Mouse (Mus musculus): Measurements from ENCODE around the gene Btbd16. TPM values are rescaled to one million over a fixed set of nuclear protein-coding genes. Genes with fewer than 3 reads are reported as not detected.
A peak's percentile ranks its signal among the peaks of the same experiment; 100 is the strongest.

Gene Btbd16
- polyA plus RNA-seq, 1 experiment from 2014 or later: 0.13 TPM

DNA sequence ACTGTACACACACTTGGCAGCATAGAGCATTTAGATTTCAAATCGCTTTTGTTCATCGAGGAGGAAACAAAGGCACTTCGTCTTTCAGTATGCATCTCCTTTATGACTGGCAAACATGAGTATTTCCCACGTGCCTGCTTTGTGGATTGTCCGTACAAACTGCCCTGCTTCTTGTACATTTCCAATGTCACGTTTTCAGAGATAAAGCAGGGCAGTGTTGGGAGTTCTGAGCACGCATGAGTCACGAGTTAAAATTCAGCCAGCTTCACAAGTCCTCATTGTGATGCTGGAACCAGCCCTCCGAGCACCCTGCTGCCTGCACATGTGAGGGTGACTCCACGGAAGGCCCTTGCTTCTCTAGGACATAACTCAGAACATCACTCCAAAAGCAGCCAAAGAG is 45.8 kb downstream of the Btbd16 start:
- ATAC-seq (ENCODE audit: extremely low read depth, insufficient number of reproducible peaks, low FRiP score, low TSS enrichment): no peak
- WGBS: 44% methylated on average over 10 of the region's 10 CpGs
- no peaks in the 10 kb centered on the region for H3K9me3 ChIP-seq
- H3K27ac ChIP-seq (replicated peaks): no peak overlapping the region
- H3K4me2 ChIP-seq: no peak overlapping the region
- H3K4me3 ChIP-seq: no peak overlapping the region
- H3K36me3 ChIP-seq: no peaks in the 10 kb centered on the region
- peaks cover 22% of the 10 kb centered on the region for H3K4me1 ChIP-seq
- H3K27me3 ChIP-seq (replicated peaks): peaks cover 25% of the 10 kb centered on the region
- H3K9ac ChIP-seq: no peak overlapping the region

DNA sequence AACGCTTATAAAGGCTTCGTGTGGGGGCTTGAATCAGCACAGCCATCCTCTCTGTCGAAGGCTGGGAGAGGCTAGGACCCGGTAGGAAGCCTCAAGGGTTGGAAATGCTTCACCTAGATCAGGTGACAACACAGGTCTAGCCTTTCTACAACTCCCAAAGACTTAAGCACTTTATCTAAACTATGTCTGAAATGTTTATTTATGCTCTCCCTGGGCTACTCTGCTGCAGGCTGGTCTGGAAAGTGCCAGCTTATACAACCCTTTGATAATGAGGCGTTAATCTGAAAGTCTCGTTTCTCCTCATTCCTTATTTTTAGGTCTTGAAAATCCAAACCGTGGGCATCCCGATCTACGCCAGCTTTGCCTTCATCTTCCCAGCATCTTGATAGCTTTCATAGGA is 50.1 kb downstream of the Btbd16 start:
- ATAC-seq (ENCODE audit: extremely low read depth, insufficient number of reproducible peaks, low FRiP score, low TSS enrichment): no peak
- H3K4me3 ChIP-seq: no peak overlapping the region
- H3K9ac ChIP-seq: peak overlapping the region; percentile 29; the same call in 1 of the 2 replicates
- 15% methylated on average over 9 of the region's 9 CpGs for WGBS
- no peaks in the 10 kb centered on the region for H3K36me3 ChIP-seq
- H3K27ac ChIP-seq (replicated peaks): no peak overlapping the region
- H3K4me2 ChIP-seq: peak overlapping the region; percentile 31
- H3K27me3 ChIP-seq (replicated peaks): peaks cover 31% of the 10 kb centered on the region
- no peaks in the 10 kb centered on the region for H3K9me3 ChIP-seq
- peaks cover 25% of the 10 kb centered on the region for H3K4me1 ChIP-seq

DNA sequence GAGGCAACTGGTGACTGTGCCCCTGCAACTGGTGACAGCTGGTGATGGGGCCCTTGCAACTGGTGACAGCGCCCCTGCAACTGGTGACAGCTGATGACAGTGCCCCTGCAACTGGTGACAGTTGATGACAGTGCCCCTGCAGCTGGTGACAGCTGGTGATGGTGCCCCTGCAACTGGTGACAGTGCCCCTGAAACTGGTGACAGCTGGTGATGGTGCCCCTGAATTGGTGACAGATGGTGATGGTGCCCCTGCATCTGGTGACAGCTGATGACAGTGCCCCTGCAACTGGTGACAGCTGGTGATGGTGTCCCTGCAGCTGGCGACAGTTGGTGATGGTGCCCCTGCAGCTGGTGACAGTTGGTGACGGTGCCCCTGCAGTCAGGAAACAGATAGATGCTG is 52.5 kb downstream of the Btbd16 start:
- Histone ChIP-seq H3K4me3 (no peak overlapping the region), H3K27me3 (replicated peaks) (peaks cover 31% of the 10 kb centered on the region), H3K4me2 (no peak overlapping the region), H3K9me3 (no peaks in the 10 kb centered on the region), H3K9ac (no peak overlapping the region), H3K4me1 (peaks cover 16% of the 10 kb centered on the region), H3K27ac (replicated peaks) (no peak overlapping the region), H3K36me3 (no peaks in the 10 kb centered on the region)
- WGBS: 71% methylated on average over 3 of the region's 3 CpGs
- no peak for ATAC-seq (ENCODE audit: extremely low read depth, insufficient number of reproducible peaks, low FRiP score, low TSS enrichment)

GRCm38 (mm10) chr7:130827431-130827830 is 53.6 kb downstream of the Btbd16 start:
- no peak overlapping the region for H3K4me3 ChIP-seq
- H3K4me1 ChIP-seq: peaks cover 16% of the 10 kb centered on the region
- no peak overlapping the region for H3K4me2 ChIP-seq
- H3K36me3 ChIP-seq: no peaks in the 10 kb centered on the region
- H3K9ac ChIP-seq: no peak overlapping the region
- no peak for ATAC-seq (ENCODE audit: extremely low read depth, insufficient number of reproducible peaks, low FRiP score, low TSS enrichment)
- WGBS: 31% methylated on average over 3 of the region's 3 CpGs
- H3K27me3 ChIP-seq (replicated peaks): peaks cover 22% of the 10 kb centered on the region
- no peaks in the 10 kb centered on the region for H3K9me3 ChIP-seq
- H3K27ac ChIP-seq (replicated peaks): no peak overlapping the region

- H3K27me3 ChIP-seq (replicated peaks): peaks cover 17% of the 10 kb centered on the region
- no peak overlapping the region for H3K4me2 ChIP-seq
- H3K27ac ChIP-seq (replicated peaks): no peak overlapping the region
- H3K4me3 ChIP-seq: no peak overlapping the region
- H3K36me3 ChIP-seq: no peaks in the 10 kb centered on the region
- no peaks in the 10 kb centered on the region for H3K9me3 ChIP-seq
- H3K4me1 ChIP-seq: peaks cover 16% of the 10 kb centered on the region
- no peak for ATAC-seq (ENCODE audit: extremely low read depth, insufficient number of reproducible peaks, low FRiP score, low TSS enrichment)
- 78% methylated on average over 9 of the region's 9 CpGs for WGBS
- no peak overlapping the region for H3K9ac ChIP-seq
Measured at GRCm38 (mm10) chr7:130827844-130828403, 54.1 kb downstream of the Btbd16 start.

DNA sequence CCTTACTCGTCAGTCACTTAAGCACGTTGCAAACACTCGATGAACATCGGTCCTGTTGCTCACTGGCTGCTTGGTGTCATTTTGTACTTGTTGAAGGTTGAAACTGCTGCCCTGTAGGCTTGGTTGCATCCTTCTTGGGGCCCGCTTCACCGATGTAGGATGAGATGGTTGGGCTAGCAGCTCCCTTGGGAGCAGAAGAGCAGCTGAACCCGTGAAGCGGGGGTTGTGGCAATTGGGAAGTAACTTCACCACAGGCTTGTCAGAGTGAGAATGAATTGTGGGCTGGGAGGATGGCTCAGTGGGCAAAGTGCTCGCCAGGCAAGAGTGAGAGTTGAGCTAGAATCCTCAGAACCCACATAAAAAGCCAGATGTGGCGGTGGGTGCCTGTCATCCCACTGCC is 54.6 kb downstream of the Btbd16 start:
- no peak overlapping the region for H3K4me3 ChIP-seq
- ATAC-seq (ENCODE audit: extremely low read depth, insufficient number of reproducible peaks, low FRiP score, low TSS enrichment): no peak
- peaks cover 16% of the 10 kb centered on the region for H3K4me1 ChIP-seq
- WGBS: 78% methylated on average over 10 of the region's 10 CpGs
- no peaks in the 10 kb centered on the region for H3K9me3 ChIP-seq
- H3K27ac ChIP-seq (replicated peaks): no peak overlapping the region
- peaks cover 16% of the 10 kb centered on the region for H3K27me3 ChIP-seq (replicated peaks)
- H3K9ac ChIP-seq: no peak overlapping the region
- H3K4me2 ChIP-seq: no peak overlapping the region
- H3K36me3 ChIP-seq: no peaks in the 10 kb centered on the region

DNA sequence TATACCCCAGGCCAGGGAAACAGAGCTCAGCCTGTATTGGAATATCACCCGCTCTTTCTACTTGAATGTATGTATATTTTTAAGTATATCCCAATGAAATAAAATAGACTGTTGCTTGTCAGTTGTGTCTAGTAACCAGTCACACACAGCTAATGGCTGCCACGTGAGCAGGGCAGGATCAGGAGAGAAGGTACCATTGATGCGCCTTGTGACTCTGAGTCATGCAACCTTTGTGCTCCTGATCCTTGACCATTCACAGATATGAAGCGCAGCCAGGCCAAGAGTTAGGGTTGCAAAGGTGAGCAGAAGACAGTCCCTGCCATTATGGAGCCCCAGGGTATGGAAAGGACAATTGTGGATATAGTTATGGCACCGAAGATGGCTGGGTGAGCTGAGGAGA is 57.7 kb downstream of the Btbd16 start:
- H3K27ac ChIP-seq (replicated peaks): no peak overlapping the region
- peaks cover 11% of the 10 kb centered on the region for H3K27me3 ChIP-seq (replicated peaks)
- no peak for ATAC-seq (ENCODE audit: extremely low read depth, insufficient number of reproducible peaks, low FRiP score, low TSS enrichment)
- H3K4me1 ChIP-seq: peaks cover 19% of the 10 kb centered on the region
- no peak overlapping the region for H3K9ac ChIP-seq
- H3K9me3 ChIP-seq: no peaks in the 10 kb centered on the region
- 82% methylated on average over 5 of the region's 5 CpGs for WGBS
- H3K4me3 ChIP-seq: no peak overlapping the region
- H3K4me2 ChIP-seq: no peak overlapping the region
- H3K36me3 ChIP-seq: no peaks in the 10 kb centered on the region

GRCm38 (mm10) chr7:130834299-130834698 is 60.4 kb downstream of the Btbd16 start:
- no peaks in the 10 kb centered on the region for H3K9me3 ChIP-seq
- peaks cover 11% of the 10 kb centered on the region for H3K27me3 ChIP-seq (replicated peaks)
- no peak overlapping the region for H3K27ac ChIP-seq (replicated peaks)
- peak; percentile 95 for ATAC-seq (ENCODE audit: extremely low read depth, insufficient number of reproducible peaks, low FRiP score, low TSS enrichment)
- no peaks in the 10 kb centered on the region for H3K36me3 ChIP-seq
- 34% methylated on average over 21 of the region's 21 CpGs for WGBS
- H3K4me3 ChIP-seq: no peak overlapping the region
- H3K4me1 ChIP-seq: peaks cover 34% of the 10 kb centered on the region
- H3K9ac ChIP-seq: no peak overlapping the region
- peak overlapping the region; percentile 6 for H3K4me2 ChIP-seq

- 0 out of 2 replicates have a peak overlapping the region, but pooled peaks have one; percentile 41 for H3K9ac ChIP-seq
- no peaks in the 10 kb centered on the region for H3K9me3 ChIP-seq
- H3K36me3 ChIP-seq: no peaks in the 10 kb centered on the region
- H3K4me3 ChIP-seq: no peak overlapping the region
- ATAC-seq (ENCODE audit: extremely low read depth, insufficient number of reproducible peaks, low FRiP score, low TSS enrichment): no peak
- H3K27me3 ChIP-seq (replicated peaks): peaks cover 11% of the 10 kb centered on the region
- WGBS: 30% methylated on average over 18 of the region's 18 CpGs
- peaks cover 34% of the 10 kb centered on the region for H3K4me1 ChIP-seq
- peak overlapping the region; percentile 6 for H3K4me2 ChIP-seq
- H3K27ac ChIP-seq (replicated peaks): peak overlapping the region; percentile 21
Measured at GRCm38 (mm10) chr7:130834958-130835861, 61.3 kb downstream of the Btbd16 start.

- 81% methylated on average over 9 of the region's 9 CpGs for WGBS
- Histone ChIP-seq H3K9me3 (no peaks in the 10 kb centered on the region), H3K27me3 (replicated peaks) (peaks cover 11% of the 10 kb centered on the region), H3K4me3 (no peak overlapping the region), H3K4me2 (no peak overlapping the region), H3K27ac (replicated peaks) (no peak overlapping the region), H3K4me1 (peaks cover 34% of the 10 kb centered on the region), H3K9ac (no peak overlapping the region), H3K36me3 (no peaks in the 10 kb centered on the region)
- no peak for ATAC-seq (ENCODE audit: extremely low read depth, insufficient number of reproducible peaks, low FRiP score, low TSS enrichment)
Measured at GRCm38 (mm10) chr7:130836066-130836465, 62.2 kb downstream of the Btbd16 start.

DNA sequence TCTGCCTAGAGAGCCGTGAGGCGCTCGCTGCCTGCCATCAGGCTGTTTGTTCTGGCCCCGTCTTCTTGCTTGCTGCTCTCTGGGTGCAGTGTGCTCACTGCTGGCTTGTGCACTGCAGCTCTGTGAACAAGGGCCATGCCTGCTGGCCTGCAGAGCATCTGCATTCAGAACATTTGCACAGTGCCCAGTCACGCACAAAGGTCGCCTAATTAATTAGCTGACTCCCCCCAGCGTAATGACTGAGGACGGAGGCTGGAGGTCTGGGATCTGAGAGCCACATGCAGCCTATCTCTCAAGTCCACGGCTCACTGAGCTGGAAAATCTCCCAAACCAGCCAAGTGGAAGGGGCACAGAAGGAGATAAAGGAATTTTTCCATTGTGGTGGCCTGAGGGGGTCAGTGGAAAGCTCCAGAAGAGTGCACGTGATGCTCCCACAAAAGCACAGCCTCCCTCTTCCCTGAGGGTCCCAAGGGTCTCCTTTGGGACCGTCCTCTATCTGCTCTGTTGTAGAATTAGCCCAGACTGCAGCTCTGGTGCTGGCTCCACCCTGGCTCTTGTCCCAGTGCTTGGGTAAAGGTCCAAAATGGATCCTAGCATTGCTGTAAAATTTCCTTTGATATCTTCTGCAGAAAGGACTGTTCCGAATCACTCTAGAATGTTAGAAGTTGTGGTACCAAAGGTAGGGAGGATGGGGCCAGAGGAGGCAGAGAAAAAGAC is 64.2 kb downstream of the Btbd16 start:
- H3K27me3 ChIP-seq (replicated peaks): peaks cover 10% of the 10 kb centered on the region
- WGBS: 40% methylated on average over 12 of the region's 12 CpGs

More for the DNA sequence above, 64.2 kb downstream of the Btbd16 start:
- no peak overlapping the region; the same call in 1 of the 2 replicates for H3K9ac ChIP-seq
- H3K27ac ChIP-seq (replicated peaks): 0 out of 2 replicates have a peak overlapping the region, but pooled peaks have one; percentile 17
- no peaks in the 10 kb centered on the region for H3K9me3 ChIP-seq
- H3K4me3 ChIP-seq: no peak overlapping the region
- H3K36me3 ChIP-seq: no peaks in the 10 kb centered on the region
- 0 out of 2 replicates have a peak overlapping the region, but pooled peaks have one; percentile 10 for H3K4me2 ChIP-seq
- no peak for ATAC-seq (ENCODE audit: extremely low read depth, insufficient number of reproducible peaks, low FRiP score, low TSS enrichment)
- peaks cover 40% of the 10 kb centered on the region for H3K4me1 ChIP-seq
